Mouse (Mus musculus): ENCODE data around the gene Eps15l1.

The Eps15l1 gene

GRCm38 (mm10) chr8:72319921-72320802 lies 101.1 kb downstream of the Eps15l1 start:
- peak; percentile 23 for DNase-seq (ENCODE audit: low read depth)

- DNase-seq (ENCODE audit: low read depth), result peak; percentile 48
Measured at GRCm38 (mm10) chr8:72319397-72319796, 101.9 kb downstream of the Eps15l1 start.

GRCm38 (mm10) chr8:72318801-72319322 lies 102.4 kb downstream of the Eps15l1 start, which contains the start of gene Klf2:
Gene Klf2 (plus strand): TSS chr8:72319033.
- DNase-seq (ENCODE audit: low read depth), result peak; percentile 98

GRCm38 (mm10) chr8:72317741-72318301 lies 103.4 kb downstream of the Eps15l1 start:
- peak; percentile 44 for DNase-seq (ENCODE audit: low read depth)

GRCm38 (mm10) chr8:72316053-72316695 lies 105.1 kb downstream of the Eps15l1 start:
- no peak for DNase-seq (ENCODE audit: low read depth)

- DNase-seq (ENCODE audit: low read depth), result no peak
Measured at GRCm38 (mm10) chr8:72312926-72313518, 108.2 kb downstream of the Eps15l1 start.

- peak; percentile 62 for DNase-seq (ENCODE audit: low read depth)
Measured at GRCm38 (mm10) chr8:72310849-72311506, 110.3 kb downstream of the Eps15l1 start.

GRCm38 (mm10) chr8:72308276-72308675 lies 113.0 kb downstream of the Eps15l1 start:
- peak; percentile 49 for DNase-seq (ENCODE audit: low read depth)

- DNase-seq (ENCODE audit: low read depth), result no peak
Measured at GRCm38 (mm10) chr8:72306913-72307312, 114.3 kb downstream of the Eps15l1 start.

GRCm38 (mm10) chr8:72305210-72305905 lies 115.9 kb downstream of the Eps15l1 start, which contains the start of gene Gm10282:
Gene Gm10282 (minus strand): TSS chr8:72305260.
- DNase-seq (ENCODE audit: low read depth), result peak; percentile 60

GRCm38 (mm10) chr8:72303633-72304032 lies 117.6 kb downstream of the Eps15l1 start:
- peak; percentile 95 for DNase-seq (ENCODE audit: low read depth)

- peak; percentile 92 for DNase-seq (ENCODE audit: low read depth)
Measured at GRCm38 (mm10) chr8:72302986-72303612, 118.2 kb downstream of the Eps15l1 start.

GRCm38 (mm10) chr8:72301497-72301896 lies 119.8 kb downstream of the Eps15l1 start:
- no peak for DNase-seq (ENCODE audit: low read depth)

- DNase-seq (ENCODE audit: low read depth), result no peak
Measured at GRCm38 (mm10) chr8:72300654-72301400, 120.4 kb downstream of the Eps15l1 start.

GRCm38 (mm10) chr8:72298928-72299327 lies 122.3 kb downstream of the Eps15l1 start:
- DNase-seq (ENCODE audit: low read depth), result no peak

GRCm38 (mm10) chr8:72296561-72296960 lies 124.7 kb downstream of the Eps15l1 start:
- no peak for DNase-seq (ENCODE audit: low read depth)

- DNase-seq (ENCODE audit: low read depth), result peak; percentile 92
Measured at GRCm38 (mm10) chr8:72295679-72296078, 125.6 kb downstream of the Eps15l1 start.

GRCm38 (mm10) chr8:72295125-72295524 lies 126.1 kb downstream of the Eps15l1 start:
- DNase-seq (ENCODE audit: low read depth), result no peak

- no peak for DNase-seq (ENCODE audit: low read depth)
Measured at GRCm38 (mm10) chr8:72293309-72293708, 128.0 kb downstream of the Eps15l1 start.

- no peak for DNase-seq (ENCODE audit: low read depth)
Measured at GRCm38 (mm10) chr8:72291104-72291503, 130.2 kb downstream of the Eps15l1 start.
